Mouse (Mus musculus): ENCODE measurements around the gene B230219D22Rik. TPM values are rescaled to one million over a fixed set of nuclear protein-coding genes. Genes with fewer than 3 reads are reported as not detected.

Gene B230219D22Rik
- total and polyA plus RNA-seq, 2 experiments from 2014 or later: 36.0 to 95.1 TPM

DNA sequence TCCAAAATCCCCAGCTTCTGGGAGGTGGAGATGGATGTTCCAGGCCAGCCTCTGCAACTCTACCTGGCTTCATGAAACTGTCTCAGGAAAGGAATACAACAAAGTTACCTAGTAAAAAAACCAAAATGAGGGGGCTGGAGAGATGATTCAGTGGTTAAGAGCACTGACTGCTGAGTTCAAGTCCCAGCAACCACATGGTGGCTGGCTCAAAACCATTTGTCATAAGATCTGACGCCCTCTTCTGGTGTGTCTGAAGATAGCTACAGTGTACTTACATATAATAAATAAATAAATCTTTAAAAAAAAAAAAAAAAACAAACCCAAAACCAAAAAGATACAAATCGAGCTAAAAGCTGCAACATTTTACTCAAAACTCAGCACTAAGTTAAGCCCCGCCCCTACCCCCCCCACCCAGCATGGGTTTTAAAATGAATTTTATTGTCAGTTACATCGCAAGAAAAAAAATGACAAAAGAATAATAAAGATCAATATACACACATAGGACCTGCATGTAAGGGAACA, 33.7 kb downstream of the B230219D22Rik start:
- peak overlapping the region; percentile 68 for H3K4me2 ChIP-seq (ENCODE audit: low read depth, low read length)
- H3K27me3 ChIP-seq (ENCODE audit: control insufficient read depth, insufficient read depth, low read length): no peaks in the 10 kb centered on the region
- H3K4me1 ChIP-seq (ENCODE audit: control insufficient read depth, insufficient read depth): no peaks in the 10 kb centered on the region
- peak overlapping the region; percentile 76 for H3K9ac ChIP-seq (replicated peaks; ENCODE audit: low read depth, low read length)
- H3K4me3 ChIP-seq (ENCODE audit: low read depth, low read length): peak overlapping the region; percentile 75
- no peaks in the 10 kb centered on the region for H3K9me3 ChIP-seq (replicated peaks; ENCODE audit: control insufficient read depth, low read length)
- TF ChIP-seq CTCF (IDR thresholded peaks at IDR 0.05; ENCODE audit: low read depth) (no peak), EP300 (IDR thresholded peaks at IDR 0.05; ENCODE audit: low read depth) (no peak)
- peaks cover 23% of the 10 kb centered on the region for H3K36me3 ChIP-seq (replicated peaks; ENCODE audit: control insufficient read depth, insufficient read depth, low read length)
- ATAC-seq (ENCODE audit: insufficient read depth, low read depth): no peak
- peak overlapping the region; percentile 94 for H3K27ac ChIP-seq (ENCODE audit: low read depth)
- WGBS: 2% methylated on average over 4 of the region's 4 CpGs
- peak; percentile 7 for DNase-seq (ENCODE audit: low spot score)

DNA sequence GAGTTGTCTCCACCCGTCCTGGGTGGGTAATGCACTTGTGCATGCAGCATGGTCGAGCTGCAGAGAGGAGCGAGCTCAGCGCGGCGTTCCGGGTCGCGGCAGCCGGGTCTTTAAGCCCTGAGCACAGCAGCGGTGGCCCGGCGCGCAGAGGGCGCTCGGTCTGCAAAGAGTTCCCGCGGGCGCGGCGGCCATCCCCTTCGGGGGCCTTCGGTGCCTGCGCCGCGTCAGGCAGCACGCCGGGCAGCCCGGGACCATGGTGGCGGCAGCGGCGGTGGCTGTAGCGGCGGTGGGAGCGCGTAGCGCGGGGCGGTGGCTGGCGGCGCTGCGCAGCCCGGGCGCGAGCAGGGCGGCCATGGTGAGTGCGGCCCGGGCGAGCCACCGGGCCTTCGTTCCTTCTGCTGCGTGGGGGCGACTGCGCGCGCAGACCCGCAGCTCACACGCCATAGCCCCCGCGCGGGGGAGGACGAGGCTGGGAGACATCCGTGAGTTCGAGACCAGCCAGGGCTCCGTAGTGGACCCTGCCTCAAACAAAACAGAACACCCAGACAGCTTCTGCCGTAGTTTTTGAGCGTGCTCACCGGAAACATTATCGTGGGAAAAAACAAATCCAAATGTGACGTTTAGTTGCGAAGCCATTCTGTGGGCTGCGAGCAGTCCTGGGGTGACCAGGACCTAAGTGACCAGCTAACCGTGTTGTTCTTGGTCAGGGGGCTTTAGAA, 34.4 kb downstream of the B230219D22Rik start, which contains the start of gene Pcbd2:
Pcbd2 (plus strand) TSS at position 249 of the 719 bp plus-strand sequence.
- no peaks in the 10 kb centered on the region for H3K9me3 ChIP-seq (replicated peaks; ENCODE audit: control insufficient read depth, low read length)
- under 1% methylated on average over 47 of the region's 73 CpGs for WGBS
- H3K27ac ChIP-seq (ENCODE audit: low read depth): peak within 1 kb of the TSS; percentile 94
- peak; percentile 72 for DNase-seq (ENCODE audit: low spot score)
- H3K4me3 ChIP-seq (ENCODE audit: low read depth, low read length): peak within 1 kb of the TSS; percentile 75
- no peaks in the 10 kb centered on the region for H3K27me3 ChIP-seq (ENCODE audit: control insufficient read depth, insufficient read depth, low read length)
- H3K36me3 ChIP-seq (replicated peaks; ENCODE audit: control insufficient read depth, insufficient read depth, low read length): peaks cover 21% of the 10 kb centered on the region
- H3K9ac ChIP-seq (replicated peaks; ENCODE audit: low read depth, low read length): peak within 1 kb of the TSS; percentile 76
- ATAC-seq (ENCODE audit: insufficient read depth, low read depth): peak; percentile 93
- H3K4me1 ChIP-seq (ENCODE audit: control insufficient read depth, insufficient read depth): no peaks in the 10 kb centered on the region
- TF ChIP-seq CTCF (IDR thresholded peaks at IDR 0.05; ENCODE audit: low read depth): no peak
- no peak for TF ChIP-seq EP300 (IDR thresholded peaks at IDR 0.05; ENCODE audit: low read depth)
- H3K4me2 ChIP-seq (ENCODE audit: low read depth, low read length): peak within 1 kb of the TSS; percentile 68

DNA sequence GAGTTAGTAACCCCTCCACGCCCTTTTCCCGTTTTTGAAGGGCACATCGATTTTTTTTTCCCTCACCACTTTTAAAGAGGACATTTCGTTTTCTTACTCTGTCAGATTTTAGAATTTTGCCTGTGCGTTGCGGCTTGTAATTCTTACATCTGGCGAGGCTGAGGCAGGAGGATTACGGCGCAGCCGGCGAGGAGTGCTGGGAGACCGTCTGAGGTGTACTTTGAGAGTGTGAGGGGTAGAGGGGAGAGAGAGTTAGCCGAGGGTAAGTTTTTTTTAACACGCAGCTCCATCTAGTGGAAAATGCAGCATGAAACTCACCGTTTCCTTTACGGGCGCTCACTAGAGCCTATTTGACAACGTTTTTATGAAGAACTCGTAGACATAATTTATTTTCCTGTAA, 34.9 kb downstream of the B230219D22Rik start:
- Histone ChIP-seq H3K27me3 (ENCODE audit: control insufficient read depth, insufficient read depth, low read length) (no peaks in the 10 kb centered on the region), H3K36me3 (replicated peaks; ENCODE audit: control insufficient read depth, insufficient read depth, low read length) (peaks cover 21% of the 10 kb centered on the region), H3K9ac (replicated peaks; ENCODE audit: low read depth, low read length) (peak overlapping the region; percentile 76), H3K4me2 (ENCODE audit: low read depth, low read length) (peak overlapping the region; percentile 68), H3K4me1 (ENCODE audit: control insufficient read depth, insufficient read depth) (no peaks in the 10 kb centered on the region), H3K27ac (ENCODE audit: low read depth) (peak overlapping the region; percentile 94), H3K9me3 (replicated peaks; ENCODE audit: control insufficient read depth, low read length) (no peaks in the 10 kb centered on the region), H3K4me3 (ENCODE audit: low read depth, low read length) (peak overlapping the region; percentile 75)
- 2% methylated on average over 19 of the region's 19 CpGs for WGBS
- DNase-seq (ENCODE audit: low spot score) (peak; percentile 94), ATAC-seq (ENCODE audit: insufficient read depth, low read depth) (peak; percentile 83)
- TF ChIP-seq CTCF (IDR thresholded peaks at IDR 0.05; ENCODE audit: low read depth) (peak; percentile 53), EP300 (IDR thresholded peaks at IDR 0.05; ENCODE audit: low read depth) (no peak)

DNA sequence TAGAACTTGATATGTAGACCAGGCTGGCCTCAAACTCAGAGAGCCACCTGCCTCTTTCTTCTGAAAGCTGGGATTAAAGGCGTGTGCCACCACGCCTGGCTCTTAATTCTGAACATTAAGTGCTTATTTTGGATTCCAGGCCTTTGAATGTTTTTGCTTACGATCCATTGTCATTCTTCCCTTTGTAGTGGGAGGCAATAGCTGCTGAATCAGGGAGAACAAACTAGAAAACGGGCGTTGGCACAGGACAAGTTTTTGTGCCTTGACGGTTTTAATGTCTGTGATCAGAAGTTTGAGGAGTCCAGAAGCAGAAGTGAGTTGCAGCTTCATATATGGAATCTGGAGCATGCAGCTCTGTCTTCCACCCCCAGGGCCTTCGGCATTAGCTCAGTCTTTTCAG, 37.8 kb downstream of the B230219D22Rik start:
- Histone ChIP-seq H3K4me3 (ENCODE audit: low read depth, low read length) (no peak overlapping the region), H3K4me2 (ENCODE audit: low read depth, low read length) (no peak overlapping the region), H3K36me3 (replicated peaks; ENCODE audit: control insufficient read depth, insufficient read depth, low read length) (no peaks in the 10 kb centered on the region), H3K27ac (ENCODE audit: low read depth) (no peak overlapping the region), H3K4me1 (ENCODE audit: control insufficient read depth, insufficient read depth) (no peaks in the 10 kb centered on the region), H3K9me3 (replicated peaks; ENCODE audit: control insufficient read depth, low read length) (no peaks in the 10 kb centered on the region), H3K27me3 (ENCODE audit: control insufficient read depth, insufficient read depth, low read length) (no peaks in the 10 kb centered on the region), H3K9ac (replicated peaks; ENCODE audit: low read depth, low read length) (no peak overlapping the region)
- ATAC-seq (ENCODE audit: insufficient read depth, low read depth) (no peak), DNase-seq (ENCODE audit: low spot score) (no peak)
- TF ChIP-seq EP300 (IDR thresholded peaks at IDR 0.05; ENCODE audit: low read depth): no peak
- no peak for TF ChIP-seq CTCF (IDR thresholded peaks at IDR 0.05; ENCODE audit: low read depth)
- 87% methylated on average over 7 of the region's 7 CpGs for WGBS

DNA sequence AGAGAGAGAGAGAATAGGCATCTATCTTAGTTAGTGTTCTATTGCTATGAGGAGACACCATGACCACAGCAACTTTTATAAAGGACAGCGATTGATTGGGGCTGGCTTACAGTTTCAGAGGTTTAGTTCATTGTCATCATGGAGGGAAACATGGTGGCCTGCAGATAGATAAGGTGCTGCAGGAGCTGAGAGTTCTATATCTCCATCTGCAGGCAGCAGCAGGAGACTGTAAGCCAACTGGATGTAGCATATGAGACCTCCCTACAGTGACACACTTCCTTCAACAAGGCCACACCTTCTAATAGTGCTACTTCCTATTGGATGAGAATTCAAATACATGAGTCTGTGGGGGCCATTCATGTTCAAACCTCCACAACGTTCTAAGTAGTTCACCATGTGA, 39.2 kb downstream of the B230219D22Rik start:
- H3K27me3 ChIP-seq (ENCODE audit: control insufficient read depth, insufficient read depth, low read length): no peaks in the 10 kb centered on the region
- TF ChIP-seq CTCF (IDR thresholded peaks at IDR 0.05; ENCODE audit: low read depth) (no peak), EP300 (IDR thresholded peaks at IDR 0.05; ENCODE audit: low read depth) (no peak)
- no peaks in the 10 kb centered on the region for H3K4me1 ChIP-seq (ENCODE audit: control insufficient read depth, insufficient read depth)
- no peak overlapping the region for H3K27ac ChIP-seq (ENCODE audit: low read depth)
- 81% methylated on average over 2 of the region's 2 CpGs for WGBS
- no peak overlapping the region for H3K4me2 ChIP-seq (ENCODE audit: low read depth, low read length)
- H3K4me3 ChIP-seq (ENCODE audit: low read depth, low read length): no peak overlapping the region
- no peaks in the 10 kb centered on the region for H3K9me3 ChIP-seq (replicated peaks; ENCODE audit: control insufficient read depth, low read length)
- ATAC-seq (ENCODE audit: insufficient read depth, low read depth): no peak
- H3K9ac ChIP-seq (replicated peaks; ENCODE audit: low read depth, low read length): no peak overlapping the region
- DNase-seq (ENCODE audit: low spot score): no peak
- no peaks in the 10 kb centered on the region for H3K36me3 ChIP-seq (replicated peaks; ENCODE audit: control insufficient read depth, insufficient read depth, low read length)

Data from heart, postnatal 0 days (tissue).